Mouse (Mus musculus) olfactory bulb, adult 2 months (tissue): ENCODE results near the gene Dscaml1.

Experiments used
- CTCF ChIP-seq: fragments of 200-500 bp; IDR thresholded peaks from 2 replicates; pipeline ENCODE4 v1.5.1; 2012; ENCODE audit warnings: low read depth, mild to moderate bottlenecking, low read length, moderate library complexity; ENCODE audit not compliant: insufficient read depth
- POLR2A ChIP-seq: fragments of 200-500 bp; IDR thresholded peaks from 2 replicates; pipeline ENCODE4 v1.6.1; 2012; ENCODE audit warnings: mild to moderate bottlenecking, low read depth, low read length, moderate library complexity; ENCODE audit not compliant: insufficient read depth

- TF ChIP-seq POLR2A (no peak), CTCF (no peak)
These were observed 153.8 kb downstream of the Dscaml1 start for GRCm38 (mm10) chr9:45580069-45580795.
